Mouse (Mus musculus) MEL (cell line): ENCODE data around the gene Krt13.

Source experiments
- CHD2 ChIP-seq: IDR thresholded peaks from 2 replicates; pipeline ENCODE4 v1.6.1; 2011; ENCODE audit warnings: low read length, improper control_type of control experiment
- CTCF ChIP-seq, 3 experiments: IDR thresholded peaks in 2 of 3; conservative IDR thresholded peaks in 1 of 3; 2 replicates each; pipeline ENCODE4 v1.5.1; 2011 to 2012; ENCODE audit warnings: low read length in 3 of 3, low read depth in 2 of 3, mild to moderate bottlenecking in 2 of 3, improper control_type of control experiment in 1 of 3, inconsistent platforms in 1 of 3, mixed read lengths in 1 of 3, moderate library complexity in 1 of 3; ENCODE audit not compliant: control insufficient read depth in 1 of 3, insufficient read depth in 1 of 3, poor library complexity in 1 of 3, severe bottlenecking in 1 of 3
- GABPA ChIP-seq: IDR thresholded peaks from 2 replicates; pipeline ENCODE4 v1.6.1; 2012; ENCODE audit warnings: low read depth, mild to moderate bottlenecking, inconsistent platforms, low read length, improper control_type of control experiment, moderate library complexity
- MAFK ChIP-seq: IDR thresholded peaks from 2 replicates; pipeline ENCODE4 v1.6.1; 2011; ENCODE audit warnings: low read depth, mild to moderate bottlenecking, low read length, improper control_type of control experiment, borderline replicate concordance
- MAX ChIP-seq: IDR thresholded peaks from 2 replicates; pipeline ENCODE4 v1.6.1; 2011; ENCODE audit warnings: low read length, improper control_type of control experiment
- MAZ ChIP-seq: IDR thresholded peaks from 2 replicates; pipeline ENCODE4 v1.6.1; 2012; ENCODE audit warnings: low read depth, mild to moderate bottlenecking, inconsistent platforms, low read length, improper control_type of control experiment
- MXI1 ChIP-seq: IDR thresholded peaks from 2 replicates; pipeline ENCODE4 v1.6.1; 2011; ENCODE audit warnings: mild to moderate bottlenecking, low read depth, low read length, improper control_type of control experiment
- MYC ChIP-seq: IDR thresholded peaks from 2 replicates; pipeline ENCODE4 v1.6.1; 2011; ENCODE audit warnings: low read depth, mild to moderate bottlenecking, low read length, improper control_type of control experiment, moderate library complexity
- POLR2A ChIP-seq, 2 experiments: IDR thresholded peaks; 2 replicates each; pipeline ENCODE4 v1.6.1; 2011 to 2012; ENCODE audit warnings: low read length in 2 of 2, mild to moderate bottlenecking in 2 of 2, control low read depth in 1 of 2, improper control_type of control experiment in 1 of 2, low read depth in 1 of 2, moderate library complexity in 1 of 2; ENCODE audit not compliant: control insufficient read depth in 1 of 2, insufficient read depth in 1 of 2, poor library complexity in 1 of 2
- SIN3A ChIP-seq: IDR thresholded peaks from 2 replicates; pipeline ENCODE4 v1.6.1; 2012; ENCODE audit warnings: low read length, improper control_type of control experiment, inconsistent platforms
- TCF12 ChIP-seq: IDR thresholded peaks from 2 replicates; pipeline ENCODE4 v1.6.1; 2014; ENCODE audit warnings: low read depth, mild to moderate bottlenecking, inconsistent platforms, low read length, improper control_type of control experiment, moderate library complexity
- ZC3H11A ChIP-seq: IDR thresholded peaks from 2 replicates; pipeline ENCODE4 v1.6.1; 2012; ENCODE audit warnings: low read depth, mild to moderate bottlenecking, inconsistent platforms, low read length, improper control_type of control experiment
- ZKSCAN1 ChIP-seq: IDR thresholded peaks from 2 replicates; pipeline ENCODE4 v1.6.1; 2012; ENCODE audit warnings: low read depth, mild to moderate bottlenecking, inconsistent platforms, low read length, improper control_type of control experiment, moderate library complexity
- ZMIZ1 ChIP-seq: IDR thresholded peaks from 2 replicates; pipeline ENCODE4 v1.6.1; 2012; ENCODE audit warnings: low read depth, mild to moderate bottlenecking, inconsistent platforms, low read length, improper control_type of control experiment, moderate library complexity

GRCm38 (mm10) chr11:100073873-100074272 is 47.5 kb downstream of the Krt13 start:
- TF ChIP-seq POLR2A (IDR thresholded peaks at IDR 0.05; ENCODE audit: control insufficient read depth in 1 of 2, insufficient read depth in 1 of 2, low read depth in 1 of 2, low read length in 2 of 2, poor library complexity in 1 of 2) (no peak), CTCF (IDR thresholded peaks at IDR 0.05 in 2 of 3, conservative IDR thresholded peaks at IDR 0.05 in 1 of 3; ENCODE audit: control insufficient read depth in 1 of 3, insufficient read depth in 1 of 3, low read depth in 2 of 3, low read length in 3 of 3, poor library complexity in 1 of 3, severe bottlenecking in 1 of 3) (no peak), MAX (no peak), ZC3H11A (no peak), ZKSCAN1 (no peak), MXI1 (no peak), GABPA (no peak), TCF12 (no peak), CHD2 (no peak), MAZ (no peak), SIN3A (no peak), ZMIZ1 (no peak), MAFK (no peak), MYC (no peak)
